Mouse (Mus musculus): ENCODE results near the gene Vdac2.

- TF ChIP-seq TAL1 (IDR thresholded peaks at IDR 0.05; ENCODE audit: low read length), result no peak
- no peak for TF ChIP-seq GATA1 (IDR thresholded peaks at IDR 0.05; ENCODE audit: low read length)
Measured at GRCm38 (mm10) chr14:21841819-21842592, 17.0 kb downstream of the Vdac2 start.
